Mouse (Mus musculus): ENCODE measurements around the gene Trpc4ap. TPM values are rescaled to one million over a fixed set of nuclear protein-coding genes. Genes with fewer than 3 reads are reported as not detected.
"Not testable (repeated sequence)": the region's sequence is repeated elsewhere in the genome, so short reads cannot be mapped to it uniquely, and the experiment has no call there.

The Trpc4ap gene
- polyA plus RNA-seq, 1 experiment from 2014 or later, result 190 TPM

- Histone ChIP-seq H3K9ac (no peak overlapping the region), H3K9me3 (replicated peaks) (no peaks in the 10 kb centered on the region), H3K27me3 (no peaks in the 10 kb centered on the region), H3K4me1 (no peaks in the 10 kb centered on the region), H3K36me3 (peaks cover 84% of the 10 kb centered on the region), H3K27ac (no peak overlapping the region), H3K4me2 (replicated peaks) (no peak overlapping the region), H3K4me3 (no peak overlapping the region)
- no peak for ATAC-seq (ENCODE audit: low FRiP score)
- WGBS, result 89% methylated on average over 12 of the region's 12 CpGs
Measured at GRCm38 (mm10) chr2:155717082-155717990, 25.2 kb upstream of the Trpc4ap start.

GRCm38 (mm10) chr2:155710557-155710956 lies 18.4 kb upstream of the Trpc4ap start:
- Histone ChIP-seq H3K4me1 (no peaks in the 10 kb centered on the region), H3K9me3 (replicated peaks) (no peaks in the 10 kb centered on the region), H3K4me3 (no peak overlapping the region), H3K9ac (no peak overlapping the region), H3K27me3 (no peaks in the 10 kb centered on the region), H3K27ac (no peak overlapping the region), H3K36me3 (peaks cover 82% of the 10 kb centered on the region), H3K4me2 (replicated peaks) (no peak overlapping the region)
- no peak for ATAC-seq (ENCODE audit: low FRiP score)
- 89% methylated on average over 11 of the region's 11 CpGs for WGBS

DNA sequence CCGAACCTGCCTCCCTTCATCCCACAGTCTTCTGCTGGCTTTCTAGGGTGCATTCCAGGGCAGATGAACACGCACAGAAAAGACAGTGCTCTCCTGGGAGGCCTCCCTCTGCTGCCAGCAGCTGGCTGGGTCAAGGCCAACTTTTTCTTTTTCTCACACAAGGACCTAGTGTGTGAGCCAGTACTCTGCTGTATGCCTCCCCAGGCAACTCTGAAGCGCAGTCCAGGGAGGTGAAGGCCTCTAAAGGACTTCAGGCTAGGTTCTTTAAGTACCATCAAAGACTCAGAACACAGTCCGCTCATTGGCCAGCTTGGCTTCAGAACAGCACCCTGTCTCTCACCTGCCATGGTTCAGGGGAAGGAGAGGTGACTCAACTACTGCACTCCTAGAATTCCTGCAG lies 15.1 kb upstream of the Trpc4ap start:
- 87% methylated on average over 4 of the region's 4 CpGs for WGBS
- no peaks in the 10 kb centered on the region for H3K27me3 ChIP-seq
- H3K36me3 ChIP-seq, result peaks cover 72% of the 10 kb centered on the region
- H3K9ac ChIP-seq, result no peak overlapping the region
- ATAC-seq (ENCODE audit: low FRiP score), result no peak
- H3K4me2 ChIP-seq (replicated peaks), result no peak overlapping the region
- H3K4me1 ChIP-seq, result no peaks in the 10 kb centered on the region; the same call in 1 of the 2 replicates
- no peak overlapping the region for H3K4me3 ChIP-seq
- no peak overlapping the region for H3K27ac ChIP-seq
- no peaks in the 10 kb centered on the region for H3K9me3 ChIP-seq (replicated peaks)

DNA sequence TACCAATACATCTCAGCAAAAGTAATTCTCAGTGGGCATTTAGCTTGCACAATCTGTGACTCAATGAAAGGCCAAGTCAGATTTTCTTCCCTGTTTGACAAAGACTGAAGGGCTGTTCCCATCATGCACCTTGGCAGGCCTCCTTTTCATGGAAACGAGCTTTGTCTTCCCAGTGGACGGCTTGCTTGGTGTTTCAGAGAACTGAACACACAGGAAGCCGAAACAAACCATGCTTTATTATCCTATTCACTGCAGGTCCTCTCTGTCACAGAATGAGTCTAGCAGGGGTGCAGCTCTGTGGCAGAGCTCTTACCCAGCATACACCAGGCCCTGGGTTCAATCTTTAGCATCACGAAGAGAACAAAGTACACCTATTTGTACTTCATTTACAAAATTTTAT lies 11.4 kb upstream of the Trpc4ap start:
- no peak overlapping the region for H3K4me2 ChIP-seq (replicated peaks)
- no peaks in the 10 kb centered on the region for H3K27me3 ChIP-seq
- no peak overlapping the region for H3K4me3 ChIP-seq
- peaks cover 58% of the 10 kb centered on the region for H3K36me3 ChIP-seq
- 33% methylated on average over 4 of the region's 4 CpGs for WGBS
- peak overlapping the region; percentile 35; the same call in 1 of the 2 replicates for H3K27ac ChIP-seq
- H3K9ac ChIP-seq, result no peak overlapping the region
- H3K4me1 ChIP-seq, result no peaks in the 10 kb centered on the region; the same call in 1 of the 2 replicates
- no peaks in the 10 kb centered on the region for H3K9me3 ChIP-seq (replicated peaks)
- ATAC-seq (ENCODE audit: low FRiP score), result peak; percentile 67

- no peak overlapping the region for H3K4me3 ChIP-seq
- ATAC-seq (ENCODE audit: low FRiP score), result no peak
- no peaks in the 10 kb centered on the region; the same call in 1 of the 2 replicates for H3K4me1 ChIP-seq
- no peak overlapping the region for H3K4me2 ChIP-seq (replicated peaks)
- H3K9ac ChIP-seq, result no peak overlapping the region
- peaks cover 43% of the 10 kb centered on the region for H3K36me3 ChIP-seq
- 88% methylated on average over 19 of the region's 19 CpGs for WGBS
- H3K27me3 ChIP-seq, result no peaks in the 10 kb centered on the region
- no peaks in the 10 kb centered on the region for H3K9me3 ChIP-seq (replicated peaks)
- H3K27ac ChIP-seq, result no peak overlapping the region
Measured at GRCm38 (mm10) chr2:155701399-155701919, 9.3 kb upstream of the Trpc4ap start.

DNA sequence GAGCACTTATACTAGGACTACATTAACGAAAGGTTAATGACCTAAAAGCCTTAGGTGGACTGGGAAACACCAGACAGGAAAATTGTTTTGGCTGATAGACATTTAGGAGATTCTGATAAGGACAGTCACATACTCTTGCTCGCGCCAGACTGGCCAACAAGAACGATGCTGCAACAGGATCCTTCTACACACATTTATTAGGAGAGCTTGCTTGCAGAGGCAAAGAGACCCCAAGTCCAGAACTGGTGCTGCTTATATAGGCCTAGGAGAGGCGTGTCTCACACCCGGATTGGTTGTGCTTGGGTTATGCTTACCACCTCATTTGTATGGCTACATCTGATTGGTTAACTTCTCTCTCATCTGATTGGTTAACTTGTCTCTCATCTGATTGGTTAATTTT lies 6.3 kb upstream of the Trpc4ap start:
- H3K9ac ChIP-seq; H3K27ac ChIP-seq; H3K4me2 ChIP-seq (replicated peaks); H3K27me3 ChIP-seq; H3K9me3 ChIP-seq (replicated peaks); ATAC-seq (ENCODE audit: low FRiP score); H3K4me3 ChIP-seq; H3K4me1 ChIP-seq: not testable (repeated sequence)
- WGBS, result 91% methylated on average over 6 of the region's 6 CpGs
- H3K36me3 ChIP-seq, result peaks cover 21% of the 10 kb centered on the region

DNA sequence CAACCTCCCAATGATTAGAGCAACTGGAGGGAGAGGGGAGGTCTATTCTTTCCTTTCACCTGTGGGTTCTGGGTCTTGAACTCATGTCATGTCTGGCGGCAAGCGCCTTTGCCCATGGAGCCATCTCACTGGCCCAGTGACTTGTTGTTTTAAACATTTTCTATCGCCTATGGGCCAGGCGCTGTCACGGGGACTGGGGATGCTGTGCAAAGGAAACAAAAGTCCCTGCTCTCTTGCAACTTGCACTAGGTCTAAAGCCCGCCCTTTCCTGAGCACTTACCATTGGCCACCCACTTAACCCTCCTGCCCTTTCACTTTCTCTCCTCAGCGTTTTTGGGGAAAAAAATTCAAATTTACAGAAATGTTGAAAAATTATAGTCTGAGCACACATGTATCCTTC lies 4.7 kb upstream of the Trpc4ap start:
- Histone ChIP-seq H3K27me3 (no peaks in the 10 kb centered on the region), H3K4me1 (no peaks in the 10 kb centered on the region), H3K4me3 (no peak overlapping the region), H3K27ac (no peak overlapping the region), H3K9me3 (replicated peaks) (no peaks in the 10 kb centered on the region), H3K4me2 (replicated peaks) (no peak overlapping the region), H3K9ac (no peak overlapping the region), H3K36me3 (peaks cover 10% of the 10 kb centered on the region)
- 76% methylated on average over 7 of the region's 7 CpGs for WGBS
- ATAC-seq (ENCODE audit: low FRiP score), result no peak

DNA sequence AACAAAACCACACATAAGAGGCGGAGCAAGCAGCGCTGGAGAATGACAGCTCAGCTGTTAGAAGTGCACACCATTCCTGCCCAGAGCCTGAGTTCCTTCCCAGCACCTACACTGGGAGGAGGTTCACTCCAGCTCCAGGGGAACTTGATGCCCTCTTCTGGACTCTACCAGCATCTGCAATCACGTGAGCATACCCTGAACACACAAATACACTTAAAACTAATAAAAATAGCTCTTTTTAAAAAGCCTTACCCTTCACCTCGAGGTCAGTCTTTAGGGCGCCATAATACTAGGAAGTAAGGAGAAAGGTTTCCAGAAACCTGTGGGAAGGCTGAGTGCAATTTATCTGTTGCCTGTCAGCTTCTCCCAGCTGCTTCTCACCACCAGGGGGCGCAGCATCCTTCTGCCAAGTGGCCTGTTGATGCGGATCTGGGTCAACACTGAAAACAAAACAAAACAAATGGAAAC lies 3.9 kb upstream of the Trpc4ap start:
- peaks cover 4% of the 10 kb centered on the region for H3K36me3 ChIP-seq
- H3K4me1 ChIP-seq, result peaks cover 2% of the 10 kb centered on the region
- H3K4me2 ChIP-seq (replicated peaks), result no peak overlapping the region
- H3K4me3 ChIP-seq, result no peak overlapping the region
- H3K9me3 ChIP-seq (replicated peaks), result no peaks in the 10 kb centered on the region
- WGBS, result 19% methylated on average over 7 of the region's 7 CpGs
- H3K27ac ChIP-seq, result no peak overlapping the region
- no peak for ATAC-seq (ENCODE audit: low FRiP score)
- H3K27me3 ChIP-seq, result no peaks in the 10 kb centered on the region
- no peak overlapping the region for H3K9ac ChIP-seq

DNA sequence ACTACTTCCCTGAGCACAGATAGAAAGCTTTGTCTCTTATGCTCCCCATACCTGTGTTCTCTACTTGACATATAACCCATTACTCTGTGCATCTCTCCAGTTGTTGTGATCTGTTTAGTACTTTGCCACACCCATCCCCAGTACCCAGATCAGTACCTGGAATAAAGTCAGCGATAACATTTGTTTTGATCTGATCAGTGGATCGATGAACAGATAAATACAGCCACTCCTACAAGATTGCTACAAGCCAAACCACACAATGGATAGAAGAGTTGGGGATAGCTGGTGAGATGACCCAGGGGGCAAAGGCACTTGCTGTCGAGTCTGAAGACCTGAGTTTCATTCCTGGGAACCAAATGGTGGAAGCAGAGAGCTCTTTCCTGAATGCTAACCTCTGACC lies 3.1 kb upstream of the Trpc4ap start:
- H3K4me2 ChIP-seq (replicated peaks), result no peak overlapping the region
- no peak for ATAC-seq (ENCODE audit: low FRiP score)
- H3K27me3 ChIP-seq, result no peaks in the 10 kb centered on the region
- no peaks in the 10 kb centered on the region for H3K9me3 ChIP-seq (replicated peaks)
- WGBS, result 74% methylated on average over 3 of the region's 3 CpGs
- no peak overlapping the region for H3K9ac ChIP-seq
- no peak overlapping the region for H3K4me3 ChIP-seq
- H3K36me3 ChIP-seq, result no peaks in the 10 kb centered on the region
- no peak overlapping the region for H3K27ac ChIP-seq
- peaks cover 10% of the 10 kb centered on the region for H3K4me1 ChIP-seq

DNA sequence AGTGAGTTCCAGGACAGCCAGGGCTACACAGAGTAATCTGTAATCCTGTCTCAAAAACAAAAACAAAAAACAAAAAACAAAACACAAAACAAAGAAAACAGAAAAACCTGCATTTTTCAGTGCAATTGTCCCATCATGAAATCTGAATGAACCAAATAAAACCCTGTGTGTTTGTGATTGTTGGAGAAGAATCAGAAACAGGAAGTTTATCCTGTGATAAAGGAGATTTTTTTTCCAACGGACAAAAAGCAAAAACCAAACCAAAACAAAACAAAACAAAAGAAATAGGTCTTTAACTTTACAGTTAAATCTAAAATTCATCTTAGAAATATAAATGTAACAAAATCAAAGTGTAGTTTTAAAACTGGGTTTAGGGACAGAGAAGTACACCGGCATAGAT lies 2.4 kb upstream of the Trpc4ap start:
- Histone ChIP-seq H3K27ac (no peak overlapping the region), H3K36me3 (no peaks in the 10 kb centered on the region), H3K4me1 (peaks cover 14% of the 10 kb centered on the region), H3K9ac (no peak overlapping the region), H3K9me3 (replicated peaks) (no peaks in the 10 kb centered on the region), H3K4me2 (replicated peaks) (no peak overlapping the region), H3K27me3 (no peaks in the 10 kb centered on the region), H3K4me3 (no peak overlapping the region)
- ATAC-seq (ENCODE audit: low FRiP score), result no peak
- WGBS, result 78% methylated on average over 2 of the region's 2 CpGs

- ATAC-seq (ENCODE audit: low FRiP score), result no peak
- H3K4me3 ChIP-seq, result no peak overlapping the region
- no peak overlapping the region for H3K27ac ChIP-seq
- 79% methylated on average over 4 of the region's 4 CpGs for WGBS
- H3K4me1 ChIP-seq, result peaks cover 14% of the 10 kb centered on the region
- H3K27me3 ChIP-seq, result no peaks in the 10 kb centered on the region
- H3K36me3 ChIP-seq, result no peaks in the 10 kb centered on the region
- H3K9me3 ChIP-seq (replicated peaks), result no peaks in the 10 kb centered on the region
- H3K9ac ChIP-seq, result no peak overlapping the region
- H3K4me2 ChIP-seq (replicated peaks), result no peak overlapping the region
Measured at GRCm38 (mm10) chr2:155693136-155693535, 952 bp upstream of the Trpc4ap start.

DNA sequence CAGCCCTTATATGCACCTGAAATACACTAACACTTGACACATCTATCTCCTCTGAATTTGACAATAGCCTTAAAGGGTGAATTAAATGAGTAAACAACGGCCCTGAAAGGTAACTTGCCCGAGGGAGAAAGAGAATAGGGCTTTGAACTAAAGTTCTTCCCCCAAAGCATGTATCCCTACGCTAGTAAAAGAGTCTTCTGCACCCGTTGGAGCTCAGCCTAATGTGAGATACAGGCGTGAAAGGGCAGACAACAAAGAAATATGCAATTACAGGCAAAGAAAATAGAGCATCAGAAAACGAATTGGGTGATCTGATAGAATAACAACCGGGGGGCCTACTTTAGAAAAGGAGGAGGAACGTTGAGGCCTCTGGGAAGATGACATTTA lies 855 bp downstream of the Trpc4ap start:
- 0 out of 2 replicates have a peak, but pooled peaks have one; percentile 3 for ATAC-seq (ENCODE audit: low FRiP score)
- Histone ChIP-seq H3K9me3 (replicated peaks) (no peaks in the 10 kb centered on the region), H3K9ac (peak overlapping the region; percentile 94), H3K27me3 (no peaks in the 10 kb centered on the region), H3K4me2 (replicated peaks) (peak overlapping the region; percentile 82), H3K4me3 (peak overlapping the region; percentile 82), H3K27ac (peak overlapping the region; percentile 90), H3K36me3 (0 out of 2 replicates have a peak, but pooled peaks cover 4% of the 10 kb centered on the region), H3K4me1 (peaks cover 14% of the 10 kb centered on the region)
- WGBS, result 7% methylated on average over 8 of the region's 8 CpGs
